Mouse (Mus musculus): ENCODE results near the gene Plb1. TPM values are rescaled to one million over a fixed set of nuclear protein-coding genes. Genes with fewer than 3 reads are reported as not detected.
A peak's percentile ranks its signal among the peaks of the same experiment; 100 is the strongest.

Plb1 gene
- total RNA-seq, 1 experiment: 3.8 TPM

GRCm38 (mm10) chr5:32192016-32192845, 40.3 kb upstream of the Plb1 start:
- no peaks in the 10 kb centered on the region for H3K9me3 ChIP-seq (ENCODE audit: control insufficient read depth, insufficient read depth, low read depth, low read length)
- TF ChIP-seq HCFC1 (IDR thresholded peaks at IDR 0.05; ENCODE audit: borderline replicate concordance, insufficient read depth, low read length) (no peak), ZNF384 (IDR thresholded peaks at IDR 0.05; ENCODE audit: low read depth, low read length) (no peak), ZC3H11A (IDR thresholded peaks at IDR 0.05; ENCODE audit: borderline replicate concordance, low read depth, low read length) (no peak), CHD2 (IDR thresholded peaks at IDR 0.05; ENCODE audit: low read depth, low read length) (no peak), MAFK (IDR thresholded peaks at IDR 0.05; ENCODE audit: insufficient read depth, low read depth, low read length) (no peak)
- no peak overlapping the region for H3K9ac ChIP-seq (ENCODE audit: insufficient read depth, low read depth, low read length, poor library complexity, severe bottlenecking)
- DNase-seq (ENCODE audit: low read depth, low spot score): no peak
- in situ Hi-C loops (cut with MboI; ENCODE audit: low sequenced_read_pairs in 2 of 2, unreplicated experiment in 2 of 2): loop anchor here (10.0 to 25.0 kb wide), 2 partner anchors 597 to 605 kb away; partner anchors contain the start of gene Mrpl33 (in 2 of the 2)
- no peak overlapping the region for H3K27ac ChIP-seq (ENCODE audit: insufficient read depth, low read depth, low read length, poor library complexity, severe bottlenecking)
- H3K36me3 ChIP-seq (ENCODE audit: control insufficient read depth, insufficient read depth, low read length, poor library complexity, severe bottlenecking): no peaks in the 10 kb centered on the region
- peaks cover 0 to 2% of the 10 kb centered on the region in 2 experiments; a peak in 1 of 4 replicates for H3K4me1 ChIP-seq (ENCODE audit: control insufficient read depth in 2 of 2, insufficient read depth in 2 of 2, low read length in 2 of 2, poor library complexity in 1 of 2)
- no peak overlapping the region for H3K4me3 ChIP-seq (ENCODE audit: insufficient read depth in 1 of 2, low read depth in 1 of 2, low read length in 2 of 2, poor library complexity in 1 of 2, severe bottlenecking in 1 of 2)

- DNase-seq (ENCODE audit: low read depth, low spot score): no peak
- Histone ChIP-seq H3K4me1 (ENCODE audit: control insufficient read depth in 2 of 2, insufficient read depth in 2 of 2, low read length in 2 of 2, poor library complexity in 1 of 2) (peaks cover 0 to 2% of the 10 kb centered on the region in 2 experiments; a peak in 1 of 4 replicates), H3K9me3 (ENCODE audit: control insufficient read depth, insufficient read depth, low read depth, low read length) (no peaks in the 10 kb centered on the region), H3K4me3 (ENCODE audit: insufficient read depth in 1 of 2, low read depth in 1 of 2, low read length in 2 of 2, poor library complexity in 1 of 2, severe bottlenecking in 1 of 2) (no peak overlapping the region), H3K36me3 (ENCODE audit: control insufficient read depth, insufficient read depth, low read length, poor library complexity, severe bottlenecking) (no peaks in the 10 kb centered on the region), H3K9ac (ENCODE audit: insufficient read depth, low read depth, low read length, poor library complexity, severe bottlenecking) (no peak overlapping the region), H3K27ac (ENCODE audit: insufficient read depth, low read depth, low read length, poor library complexity, severe bottlenecking) (no peak overlapping the region)
- in situ Hi-C loops (cut with MboI; ENCODE audit: low sequenced_read_pairs in 2 of 2, unreplicated experiment in 2 of 2): loop anchor here (10.0 to 25.0 kb wide), 2 partner anchors 599 to 607 kb away; partner anchors contain the start of gene Mrpl33 (in 2 of the 2)
- TF ChIP-seq HCFC1 (IDR thresholded peaks at IDR 0.05; ENCODE audit: borderline replicate concordance, insufficient read depth, low read length): no peak
- TF ChIP-seq CHD2 (IDR thresholded peaks at IDR 0.05; ENCODE audit: low read depth, low read length): no peak
- TF ChIP-seq ZNF384 (IDR thresholded peaks at IDR 0.05; ENCODE audit: low read depth, low read length): no peak
- no peak for TF ChIP-seq ZC3H11A (IDR thresholded peaks at IDR 0.05; ENCODE audit: borderline replicate concordance, low read depth, low read length)
- no peak for TF ChIP-seq MAFK (IDR thresholded peaks at IDR 0.05; ENCODE audit: insufficient read depth, low read depth, low read length)
Measured at GRCm38 (mm10) chr5:32194236-32194635, 38.3 kb upstream of the Plb1 start.

GRCm38 (mm10) chr5:32195857-32196609, 36.5 kb upstream of the Plb1 start:
- Histone ChIP-seq H3K36me3 (ENCODE audit: control insufficient read depth, insufficient read depth, low read length, poor library complexity, severe bottlenecking) (no peaks in the 10 kb centered on the region), H3K9me3 (ENCODE audit: control insufficient read depth, insufficient read depth, low read depth, low read length) (no peaks in the 10 kb centered on the region), H3K4me1 (ENCODE audit: control insufficient read depth in 2 of 2, insufficient read depth in 2 of 2, low read length in 2 of 2, poor library complexity in 1 of 2) (peaks cover 0 to 2% of the 10 kb centered on the region in 2 experiments; a peak in 1 of 4 replicates), H3K9ac (ENCODE audit: insufficient read depth, low read depth, low read length, poor library complexity, severe bottlenecking) (no peak overlapping the region), H3K27ac (ENCODE audit: insufficient read depth, low read depth, low read length, poor library complexity, severe bottlenecking) (no peak overlapping the region), H3K4me3 (ENCODE audit: insufficient read depth in 1 of 2, low read depth in 1 of 2, low read length in 2 of 2, poor library complexity in 1 of 2, severe bottlenecking in 1 of 2) (no peak overlapping the region)
- no peak for TF ChIP-seq ZC3H11A (IDR thresholded peaks at IDR 0.05; ENCODE audit: borderline replicate concordance, low read depth, low read length)
- TF ChIP-seq HCFC1 (IDR thresholded peaks at IDR 0.05; ENCODE audit: borderline replicate concordance, insufficient read depth, low read length): no peak
- TF ChIP-seq CHD2 (IDR thresholded peaks at IDR 0.05; ENCODE audit: low read depth, low read length): no peak
- no peak for TF ChIP-seq ZNF384 (IDR thresholded peaks at IDR 0.05; ENCODE audit: low read depth, low read length)
- TF ChIP-seq MAFK (IDR thresholded peaks at IDR 0.05; ENCODE audit: insufficient read depth, low read depth, low read length): no peak
- in situ Hi-C loops (cut with MboI; ENCODE audit: low sequenced_read_pairs in 2 of 2, unreplicated experiment in 2 of 2): loop anchor here (10.0 to 25.0 kb wide), 2 partner anchors 601 to 609 kb away; partner anchors contain the start of gene Mrpl33 (in 2 of the 2)
- DNase-seq (ENCODE audit: low read depth, low spot score): no peak

GRCm38 (mm10) chr5:32197698-32198097, 34.8 kb upstream of the Plb1 start:
- in situ Hi-C loops (cut with MboI; ENCODE audit: low sequenced_read_pairs in 2 of 2, unreplicated experiment in 2 of 2): loop anchor here (10.0 to 25.0 kb wide), 2 partner anchors 603 to 610 kb away; partner anchors contain the start of gene Mrpl33 (in 2 of the 2)
- TF ChIP-seq CHD2 (IDR thresholded peaks at IDR 0.05; ENCODE audit: low read depth, low read length) (no peak), ZC3H11A (IDR thresholded peaks at IDR 0.05; ENCODE audit: borderline replicate concordance, low read depth, low read length) (peak; percentile 98), HCFC1 (IDR thresholded peaks at IDR 0.05; ENCODE audit: borderline replicate concordance, insufficient read depth, low read length) (no peak)

More at GRCm38 (mm10) chr5:32197698-32198097, 34.8 kb upstream of the Plb1 start:
- H3K36me3 ChIP-seq (ENCODE audit: control insufficient read depth, insufficient read depth, low read length, poor library complexity, severe bottlenecking): no peaks in the 10 kb centered on the region
- H3K4me3 ChIP-seq (ENCODE audit: insufficient read depth in 1 of 2, low read depth in 1 of 2, low read length in 2 of 2, poor library complexity in 1 of 2, severe bottlenecking in 1 of 2): no peak overlapping the region
- no peaks in the 10 kb centered on the region for H3K9me3 ChIP-seq (ENCODE audit: control insufficient read depth, insufficient read depth, low read depth, low read length)
- H3K9ac ChIP-seq (ENCODE audit: insufficient read depth, low read depth, low read length, poor library complexity, severe bottlenecking): no peak overlapping the region
- H3K27ac ChIP-seq (ENCODE audit: insufficient read depth, low read depth, low read length, poor library complexity, severe bottlenecking): no peak overlapping the region
- H3K4me1 ChIP-seq (ENCODE audit: control insufficient read depth in 2 of 2, insufficient read depth in 2 of 2, low read length in 2 of 2, poor library complexity in 1 of 2): no peaks in the 10 kb centered on the region
- peak; percentile 91 for DNase-seq (ENCODE audit: low read depth, low spot score)

Data from ES-E14 (cell line).